7 mouse cellular contexts compared by ENCODE assay signal in genomic region chr19:4756921-4757320, GRCm38 (mm10). TPM values are rescaled to one million over a fixed set of nuclear protein-coding genes. Genes with fewer than 3 reads are reported as not detected.
DNase-seq lines count a peak whose midpoint lies in the region; ATAC-seq lines count a peak whose summit lies in the region.

No protein-coding gene starts in this region.

- H3K4me3 ChIP-seq in megakaryocyte, embryonic 14.5 days (replicated peaks): peak overlapping the region; percentile 94
- peak overlapping the region; percentile 59 for H3K4me3 ChIP-seq in forebrain, embryonic 12.5 days (replicated peaks)
- peak overlapping the region; percentile 70 for H3K4me3 ChIP-seq in liver, embryonic 11.5 days (ENCODE audit: low read depth, low read length)
- peak overlapping the region; percentile 84 for H3K4me3 ChIP-seq in stomach, embryonic 16.5 days (replicated peaks; ENCODE audit: low read length)

- ATAC-seq in megakaryocyte, adult 5-6 weeks (ENCODE audit: poor library complexity, severe bottlenecking): no peak
- ATAC-seq in forebrain, embryonic 12.5 days (ENCODE audit: low FRiP score): no peak
- ATAC-seq in liver, embryonic 11.5 days (replicated peaks; ENCODE audit: low FRiP score): no peak
- ATAC-seq in stomach, embryonic 16.5 days (ENCODE audit: insufficient read depth, low FRiP score): no peak

- peak overlapping the region; percentile 78 for H3K9ac ChIP-seq in forebrain, embryonic 12.5 days
- H3K9ac ChIP-seq in liver, embryonic 11.5 days (ENCODE audit: low read depth, low read length): peak overlapping the region; percentile 77
- H3K9ac ChIP-seq in stomach, embryonic 16.5 days (ENCODE audit: low read length): peak overlapping the region; percentile 95

- no peak for DNase-seq in liver, embryonic 11.5 days (ENCODE audit: low spot score)
- DNase-seq in layer of hippocampus, adult 9-10 months (ENCODE audit: low spot score): no peak
- DNase-seq in gastrocnemius, postnatal 25 days: no peak

- H3K27ac ChIP-seq in forebrain, embryonic 12.5 days: peak overlapping the region; percentile 95
- H3K27ac ChIP-seq in liver, embryonic 11.5 days (ENCODE audit: low read depth, low read length): peak overlapping the region; percentile 76
- peak overlapping the region; percentile 97; the same call in 1 of the 2 replicates for H3K27ac ChIP-seq in stomach, embryonic 16.5 days (ENCODE audit: low read length)

- H3K9me3 ChIP-seq in megakaryocyte, embryonic 14.5 days: no peaks in the 10 kb centered on the region
- no peaks in the 10 kb centered on the region for H3K9me3 ChIP-seq in forebrain, embryonic 12.5 days
- no peaks in the 10 kb centered on the region for H3K9me3 ChIP-seq in liver, embryonic 11.5 days (ENCODE audit: control insufficient read depth, low read length)
- no peaks in the 10 kb centered on the region for H3K9me3 ChIP-seq in stomach, embryonic 16.5 days (replicated peaks; ENCODE audit: control insufficient read depth, low read length)

- peaks cover 29% of the 10 kb centered on the region for H3K36me3 ChIP-seq in megakaryocyte, embryonic 14.5 days (replicated peaks; ENCODE audit: low read length)
- peaks cover 25% of the 10 kb centered on the region for H3K36me3 ChIP-seq in forebrain, embryonic 12.5 days (replicated peaks)
- peaks cover 2% of the 10 kb centered on the region; the same call in 1 of the 2 replicates for H3K36me3 ChIP-seq in liver, embryonic 11.5 days (ENCODE audit: control insufficient read depth, insufficient read depth, low read length)
- H3K36me3 ChIP-seq in stomach, embryonic 16.5 days (ENCODE audit: control insufficient read depth, insufficient read depth, low read length): peaks cover 11% of the 10 kb centered on the region

- peaks cover 45% of the 10 kb centered on the region for H3K4me1 ChIP-seq in megakaryocyte, embryonic 14.5 days
- peaks cover 35% of the 10 kb centered on the region for H3K4me1 ChIP-seq in forebrain, embryonic 12.5 days
- H3K4me1 ChIP-seq in liver, embryonic 11.5 days (replicated peaks; ENCODE audit: control insufficient read depth, insufficient read depth, low read length): peaks cover 5% of the 10 kb centered on the region; the same call in 1 of the 2 replicates
- peaks cover 10% of the 10 kb centered on the region for H3K4me1 ChIP-seq in stomach, embryonic 16.5 days (ENCODE audit: control insufficient read depth, insufficient read depth, low read length)

- H3K4me2 ChIP-seq in forebrain, embryonic 12.5 days: peak overlapping the region; percentile 77
- H3K4me2 ChIP-seq in liver, embryonic 11.5 days: peak overlapping the region; percentile 93
- H3K4me2 ChIP-seq in stomach, embryonic 16.5 days (ENCODE audit: low read depth, low read length): peak overlapping the region; percentile 70

- 10% methylated on average over 9 of the region's 9 CpGs for WGBS in forebrain, embryonic 12.5 days
- 8% methylated on average over 9 of the region's 9 CpGs for whole genome bisulfite sequencing in liver, embryonic 11.5 days
- 3% methylated on average over 9 of the region's 9 CpGs for WGBS in stomach, embryonic 16.5 days

- H3K27me3 ChIP-seq in megakaryocyte, embryonic 14.5 days (replicated peaks): peaks cover 8% of the 10 kb centered on the region
- no peaks in the 10 kb centered on the region for H3K27me3 ChIP-seq in forebrain, embryonic 12.5 days
- H3K27me3 ChIP-seq in liver, embryonic 11.5 days (replicated peaks; ENCODE audit: control insufficient read depth, insufficient read depth, low read length): no peaks in the 10 kb centered on the region
- no peaks in the 10 kb centered on the region for H3K27me3 ChIP-seq in stomach, embryonic 16.5 days (ENCODE audit: control insufficient read depth, insufficient read depth, low read length)

RNA-seq across cellular contexts. Expression of gene Rbm4b, which starts 0.6 kb away (rescaled TPM):
- 0.94 and 2.1 TPM in 2 replicates for polyA plus RNA-seq in megakaryocyte, embryonic 14.5 days (2012; ENCODE audit: insufficient read depth, low replicate concordance)
- 13.3 and 14.9 TPM in 2 replicates for total RNA-seq in megakaryocyte, adult 5-6 weeks (2015)
- 10.8 and 14.2 TPM in 2 replicates for total RNA-seq in megakaryocyte, adult 5-6 weeks (2017)
- 151 and 159 TPM in 2 replicates for polyA plus RNA-seq in forebrain, embryonic 12.5 days (2016; fragmentation: Nextera tagmentation; extraction: Ambion mirVana)
- 36.0 and 44.0 TPM in 2 replicates for polyA plus RNA-seq in liver, embryonic 11.5 days (2014; fragmentation: Nextera tagmentation; extraction: Ambion mirVana)
- polyA plus RNA-seq in stomach, embryonic 16.5 days (2015; fragmentation: Nextera tagmentation; extraction: Ambion mirVana): 50.3 and 54.8 TPM in 2 replicates
- total RNA-seq in gastrocnemius, postnatal 25 days (2021): 1 to 10 TPM; 1.9 to 2.1 TPM

RNA-seq across cellular contexts. Expression of gene Rbm4, which starts 36.8 kb away (rescaled TPM):
- 11.4 and 20.1 TPM in 2 replicates for polyA plus RNA-seq in megakaryocyte, embryonic 14.5 days (2012; ENCODE audit: insufficient read depth, low replicate concordance)
- 22.5 and 30.0 TPM in 2 replicates for total RNA-seq in megakaryocyte, adult 5-6 weeks (2015)
- 45.2 and 51.7 TPM in 2 replicates for total RNA-seq in megakaryocyte, adult 5-6 weeks (2017)
- polyA plus RNA-seq in forebrain, embryonic 12.5 days (2016; fragmentation: Nextera tagmentation; extraction: Ambion mirVana): 86.4 and 95.2 TPM in 2 replicates
- polyA plus RNA-seq in liver, embryonic 11.5 days (2014; fragmentation: Nextera tagmentation; extraction: Ambion mirVana): 49.9 and 54.0 TPM in 2 replicates
- 47.4 and 47.5 TPM in 2 replicates for polyA plus RNA-seq in stomach, embryonic 16.5 days (2015; fragmentation: Nextera tagmentation; extraction: Ambion mirVana)
- total RNA-seq in gastrocnemius, postnatal 25 days (2021): 10 to 100 TPM; 27.9 to 31.1 TPM

RNA-seq across cellular contexts. Expression of gene Sptbn2, which starts 46.0 kb away (rescaled TPM):
- polyA plus RNA-seq in megakaryocyte, embryonic 14.5 days (2012; ENCODE audit: insufficient read depth, low replicate concordance): 0.39 TPM in 1 of 2 replicates, not detected in the other
- not detected in 2 replicates for total RNA-seq in megakaryocyte, adult 5-6 weeks (2015)
- total RNA-seq in megakaryocyte, adult 5-6 weeks (2017): not detected in 2 replicates
- polyA plus RNA-seq in forebrain, embryonic 12.5 days (2016; fragmentation: Nextera tagmentation; extraction: Ambion mirVana): 25.2 and 27.3 TPM in 2 replicates
- polyA plus RNA-seq in liver, embryonic 11.5 days (2014; fragmentation: Nextera tagmentation; extraction: Ambion mirVana): 0.75 and 0.97 TPM in 2 replicates
- 4.7 and 5.5 TPM in 2 replicates for polyA plus RNA-seq in stomach, embryonic 16.5 days (2015; fragmentation: Nextera tagmentation; extraction: Ambion mirVana)
- total RNA-seq in gastrocnemius, postnatal 25 days (2021): under 1 TPM; 0.08 to 0.31 TPM

RNA-seq across cellular contexts. Expression of gene Gm21992, which starts 54.5 kb away (rescaled TPM):
- 4.9 TPM in 1 of 2 replicates, not detected in the other for polyA plus RNA-seq in megakaryocyte, embryonic 14.5 days (2012; ENCODE audit: insufficient read depth, low replicate concordance)
- total RNA-seq in megakaryocyte, adult 5-6 weeks (2015): 13.2 and 22.5 TPM in 2 replicates
- 34.1 and 52.3 TPM in 2 replicates for total RNA-seq in megakaryocyte, adult 5-6 weeks (2017)
- polyA plus RNA-seq in forebrain, embryonic 12.5 days (2016; fragmentation: Nextera tagmentation; extraction: Ambion mirVana): 39.0 and 42.9 TPM in 2 replicates
- polyA plus RNA-seq in liver, embryonic 11.5 days (2014; fragmentation: Nextera tagmentation; extraction: Ambion mirVana): 19.4 and 30.1 TPM in 2 replicates
- 32.1 TPM in 2 replicates for polyA plus RNA-seq in stomach, embryonic 16.5 days (2015; fragmentation: Nextera tagmentation; extraction: Ambion mirVana)
- total RNA-seq in gastrocnemius, postnatal 25 days (2021): 1 to 10 TPM; 8.9 to 9.4 TPM

RNA-seq across cellular contexts. Expression of gene Rbm14, which starts 54.5 kb away (rescaled TPM):
- 15.3 and 27.4 TPM in 2 replicates for polyA plus RNA-seq in megakaryocyte, embryonic 14.5 days (2012; ENCODE audit: insufficient read depth, low replicate concordance)
- 25.3 and 30.6 TPM in 2 replicates for total RNA-seq in megakaryocyte, adult 5-6 weeks (2015)
- total RNA-seq in megakaryocyte, adult 5-6 weeks (2017): 13.1 and 13.8 TPM in 2 replicates
- 120 and 133 TPM in 2 replicates for polyA plus RNA-seq in forebrain, embryonic 12.5 days (2016; fragmentation: Nextera tagmentation; extraction: Ambion mirVana)
- 92.4 and 104 TPM in 2 replicates for polyA plus RNA-seq in liver, embryonic 11.5 days (2014; fragmentation: Nextera tagmentation; extraction: Ambion mirVana)
- polyA plus RNA-seq in stomach, embryonic 16.5 days (2015; fragmentation: Nextera tagmentation; extraction: Ambion mirVana): 74.2 and 75.0 TPM in 2 replicates
- total RNA-seq in gastrocnemius, postnatal 25 days (2021): 10 to 100 TPM; 11.1 to 11.2 TPM

Comparison
In these comparisons a context has a peak if more than half of its experiments do, and no peak if none do; other contexts are left out.
1. RNA of gene Rbm4b, which starts 0.6 kb away (polyA plus RNA-seq): 151 to 159 TPM in forebrain, embryonic 12.5 days, 50.3 to 54.8 TPM in stomach, embryonic 16.5 days and 36.0 to 44.0 TPM in liver, embryonic 11.5 days; 0.94 to 2.1 TPM in megakaryocyte, embryonic 14.5 days; every median in the first group is over 10 times any median in the second.
2. Peak in every context shown above with its lines, with median percentiles within 50 percentile points of each other: H3K4me3 ChIP-seq, H3K27ac ChIP-seq, H3K4me2 ChIP-seq and H3K9ac ChIP-seq.